Mouse (Mus musculus): ENCODE results near the gene Negr1. TPM values are rescaled to one million over a fixed set of nuclear protein-coding genes. Genes with fewer than 3 reads are reported as not detected.
"Not testable (repeated sequence)": the region's sequence is repeated elsewhere in the genome, so short reads cannot be mapped to it uniquely, and the experiment has no call there.

Negr1 gene
- total RNA-seq, 2 experiments from 2014 or later, result 206 to 222 TPM

- Histone ChIP-seq H3K4me3 (no peak overlapping the region), H3K27ac (no peak overlapping the region)
- intact Hi-C loops (cut with DNase I), result no loop called here
- no peak for DNase-seq (ENCODE audit: extremely low spot score in 1 of 2, low spot score in 2 of 2)
- no peak for TF ChIP-seq CTCF (IDR thresholded peaks at IDR 0.05)
Measured at GRCm38 (mm10) chr3:156982102-156982501, 420.5 kb downstream of the Negr1 start.

GRCm38 (mm10) chr3:156987113-156987512 is 425.5 kb downstream of the Negr1 start:
- DNase-seq (ENCODE audit: extremely low spot score in 1 of 2, low spot score in 2 of 2), result no peak
- Histone ChIP-seq H3K27ac (no peak overlapping the region), H3K4me3 (no peak overlapping the region)
- intact Hi-C loops (cut with DNase I), result no loop called here
- TF ChIP-seq CTCF (IDR thresholded peaks at IDR 0.05), result no peak

GRCm38 (mm10) chr3:156992171-156992570 is 430.6 kb downstream of the Negr1 start:
- Histone ChIP-seq H3K27ac (no peak overlapping the region), H3K4me3 (no peak overlapping the region)
- intact Hi-C loops (cut with DNase I), result no loop called here
- no peak for DNase-seq (ENCODE audit: extremely low spot score in 1 of 2, low spot score in 2 of 2)
- no peak for TF ChIP-seq CTCF (IDR thresholded peaks at IDR 0.05)

GRCm38 (mm10) chr3:156992811-156993210 is 431.2 kb downstream of the Negr1 start:
- intact Hi-C loops (cut with DNase I), result no loop called here
- H3K27ac ChIP-seq, result no peak overlapping the region
- peak; percentile 20 to 23 for DNase-seq (ENCODE audit: extremely low spot score in 1 of 2, low spot score in 2 of 2)
- no peak for TF ChIP-seq CTCF (IDR thresholded peaks at IDR 0.05)
- H3K4me3 ChIP-seq, result no peak overlapping the region

- TF ChIP-seq CTCF (IDR thresholded peaks at IDR 0.05), result no peak
- Histone ChIP-seq H3K4me3 (no peak overlapping the region), H3K27ac (no peak overlapping the region)
- DNase-seq (ENCODE audit: extremely low spot score in 1 of 2, low spot score in 2 of 2), result peak; percentile 30 to 60
- intact Hi-C loops (cut with DNase I), result no loop called here
Measured at GRCm38 (mm10) chr3:156999177-156999808, 437.7 kb downstream of the Negr1 start.

- no peak for TF ChIP-seq CTCF (IDR thresholded peaks at IDR 0.05)
- intact Hi-C loops (cut with DNase I), result no loop called here
- no peak for DNase-seq (ENCODE audit: extremely low spot score in 1 of 2, low spot score in 2 of 2)
- no peak overlapping the region for H3K4me3 ChIP-seq
- no peak overlapping the region for H3K27ac ChIP-seq
Measured at GRCm38 (mm10) chr3:157021632-157022031, 460.0 kb downstream of the Negr1 start.

- TF ChIP-seq CTCF (IDR thresholded peaks at IDR 0.05), result no peak
- Histone ChIP-seq H3K4me3 (no peak overlapping the region), H3K27ac (no peak overlapping the region)
- intact Hi-C loops (cut with DNase I), result no loop called here
- DNase-seq (ENCODE audit: extremely low spot score in 1 of 2, low spot score in 2 of 2), result no peak
Measured at GRCm38 (mm10) chr3:157024580-157024979, 463.0 kb downstream of the Negr1 start.

GRCm38 (mm10) chr3:157031513-157032142 is 470.0 kb downstream of the Negr1 start:
- TF ChIP-seq CTCF (IDR thresholded peaks at IDR 0.05), result no peak
- Histone ChIP-seq H3K4me3 (no peak overlapping the region), H3K27ac (no peak overlapping the region)
- intact Hi-C loops (cut with DNase I), result no loop called here
- no peak for DNase-seq (ENCODE audit: extremely low spot score in 1 of 2, low spot score in 2 of 2)

GRCm38 (mm10) chr3:157036016-157036415 is 474.4 kb downstream of the Negr1 start:
- no peak for TF ChIP-seq CTCF (IDR thresholded peaks at IDR 0.05)
- no peak for DNase-seq (ENCODE audit: extremely low spot score in 1 of 2, low spot score in 2 of 2)
- Histone ChIP-seq H3K27ac (no peak overlapping the region), H3K4me3 (no peak overlapping the region)
- intact Hi-C loops (cut with DNase I), result no loop called here

GRCm38 (mm10) chr3:157036568-157036967 is 475.0 kb downstream of the Negr1 start:
- H3K27ac ChIP-seq, result no peak overlapping the region
- H3K4me3 ChIP-seq, result no peak overlapping the region
- intact Hi-C loops (cut with DNase I), result no loop called here
- no peak for TF ChIP-seq CTCF (IDR thresholded peaks at IDR 0.05)
- DNase-seq (ENCODE audit: extremely low spot score in 1 of 2, low spot score in 2 of 2), result no peak

- intact Hi-C loops (cut with DNase I), result no loop called here
- DNase-seq (ENCODE audit: extremely low spot score in 1 of 2, low spot score in 2 of 2), result peak; percentile 40 to 41
- H3K27ac ChIP-seq, result no peak overlapping the region
- no peak overlapping the region for H3K4me3 ChIP-seq
- no peak for TF ChIP-seq CTCF (IDR thresholded peaks at IDR 0.05)
Measured at GRCm38 (mm10) chr3:157040619-157041018, 479.0 kb downstream of the Negr1 start.

- Histone ChIP-seq H3K4me3 (no peak overlapping the region), H3K27ac (no peak overlapping the region)
- DNase-seq (ENCODE audit: extremely low spot score in 1 of 2, low spot score in 2 of 2), result no peak
- intact Hi-C loops (cut with DNase I), result no loop called here
- TF ChIP-seq CTCF (IDR thresholded peaks at IDR 0.05), result no peak
Measured at GRCm38 (mm10) chr3:157044565-157044964, 483.0 kb downstream of the Negr1 start.

GRCm38 (mm10) chr3:157064438-157064837 is 502.8 kb downstream of the Negr1 start:
- DNase-seq (ENCODE audit: extremely low spot score in 1 of 2, low spot score in 2 of 2); H3K27ac ChIP-seq; intact Hi-C loops (cut with DNase I); H3K4me3 ChIP-seq: not testable (repeated sequence)
